Mouse (Mus musculus) E14TG2a.4 (cell line): ENCODE measurements around the gene Cpxm1.

ENCODE experiments used
- CTCF ChIP-seq: conservative IDR thresholded peaks from 2 replicates; pipeline ENCODE4 v1.5.1; 2014; ENCODE audit warnings: low read length
- NANOG ChIP-seq: IDR thresholded peaks from 2 replicates; pipeline ENCODE4 v1.6.1; 2014; ENCODE audit warnings: borderline replicate concordance, low read length, mixed read lengths

- no peak for TF ChIP-seq CTCF
- TF ChIP-seq NANOG = no peak
Observed at GRCm38 (mm10) chr2:130414094-130414856, 16.9 kb upstream of the Cpxm1 start.
